Mouse (Mus musculus) spleen, adult 2 months (tissue): Measurements from ENCODE around the gene Sarnp.

Source experiments
- CTCF ChIP-seq: fragments of 200-500 bp; IDR thresholded peaks from 2 replicates; pipeline ENCODE4 v1.5.1; 2011; ENCODE audit warnings: mild to moderate bottlenecking, inconsistent platforms; ENCODE audit not compliant: insufficient read depth, insufficient read length, insufficient replicate concordance; ENCODE audit errors: extremely low read depth
- POLR2A ChIP-seq: fragments of 200-500 bp; IDR thresholded peaks from 2 replicates; pipeline ENCODE4 v1.6.1; 2011; ENCODE audit warnings: low read depth, low read length, inconsistent platforms

DNA sequence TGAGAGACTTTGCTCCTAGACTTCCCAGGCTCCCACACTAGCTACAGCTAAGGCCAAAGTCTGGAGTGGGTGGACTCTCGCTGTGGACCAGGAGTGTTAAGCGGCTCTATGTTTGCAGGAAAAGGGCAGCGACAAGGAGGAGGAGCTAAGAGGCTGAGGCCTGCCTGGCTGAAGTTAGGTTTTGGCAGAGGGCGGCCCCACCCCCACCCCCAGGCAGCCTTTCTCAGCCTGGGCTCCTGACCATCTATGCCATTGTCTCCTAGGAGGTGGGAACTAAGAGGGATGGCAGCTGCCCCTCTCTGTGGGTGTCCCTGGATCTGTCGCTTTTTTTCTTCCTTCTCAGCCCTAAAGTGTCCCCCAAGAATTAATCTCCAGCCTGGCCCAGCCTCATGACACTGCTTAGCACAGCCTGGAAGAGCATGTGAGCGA lies 102.1 kb downstream of the Sarnp start:
- TF ChIP-seq CTCF (no peak), POLR2A (no peak)
